Mouse (Mus musculus): ENCODE data around the gene Cul5.

GRCm38 (mm10) chr9:53693718-53694117 is 23.9 kb upstream of the Cul5 start:
- TF ChIP-seq POLR2A (IDR thresholded peaks at IDR 0.05; ENCODE audit: low read depth, low read length) (no peak), CTCF (IDR thresholded peaks at IDR 0.05; ENCODE audit: borderline replicate concordance, insufficient read depth, low read length) (no peak)

Measured in embryonic fibroblast, embryonic 13.5 days (primary cell).